Mouse (Mus musculus) heart, embryonic 11.5 days (tissue): ENCODE results near the gene Iqsec1. TPM values are rescaled to one million over a fixed set of nuclear protein-coding genes. Genes with fewer than 3 reads are reported as not detected.

Source experiments
- ATAC-seq: fragments of 200-750 bp; cut with Nextera tagmentation; replicated peaks from 2 replicates; pipeline ENCODE4 v1.8.0; 2017; ENCODE audit warnings: moderate library complexity; ENCODE audit not compliant: insufficient number of reproducible peaks, low FRiP score, low TSS enrichment
- H3K27ac ChIP-seq: fragments of 300-500 bp; sonication (generic); 2 replicates; pipeline ENCODE4 v1.5.1; 2014; ENCODE audit warnings: mild to moderate bottlenecking, low read depth, low read length
- H3K27me3 ChIP-seq: fragments of 300-500 bp; sonication (generic); 2 replicates; pipeline ENCODE4 v1.6.1; 2014; ENCODE audit warnings: mild to moderate bottlenecking, low read length, mixed read lengths; ENCODE audit not compliant: control insufficient read depth, insufficient read depth
- H3K36me3 ChIP-seq: fragments of 300-500 bp; sonication (generic); 2 replicates; pipeline ENCODE4 v1.6.1; 2014; ENCODE audit warnings: mild to moderate bottlenecking, low read length, moderate library complexity, mixed read lengths; ENCODE audit not compliant: control insufficient read depth, insufficient read depth
- H3K4me1 ChIP-seq: fragments of 300-500 bp; sonication (generic); 2 replicates; pipeline ENCODE4 v1.6.1; 2014; ENCODE audit warnings: low read length; ENCODE audit not compliant: control insufficient read depth, insufficient read depth
- H3K4me2 ChIP-seq: fragments of 300-500 bp; sonication (generic); 2 replicates; pipeline ENCODE4 v1.6.1; 2014; ENCODE audit warnings: mild to moderate bottlenecking, moderate library complexity
- H3K4me3 ChIP-seq: fragments of 300-500 bp; sonication (generic); 2 replicates; pipeline ENCODE4 v1.5.1; 2014; ENCODE audit warnings: low read depth, low read length
- H3K9ac ChIP-seq: fragments of 300-500 bp; sonication (generic); 2 replicates; pipeline ENCODE4 v1.6.1; 2014; ENCODE audit warnings: mild to moderate bottlenecking, low read depth, low read length, moderate library complexity
- H3K9me3 ChIP-seq: fragments of 300-500 bp; sonication (generic); replicated peaks from 2 replicates; pipeline ENCODE4 v1.6.1; 2016; ENCODE audit warnings: low read length; ENCODE audit not compliant: control insufficient read depth
- WGBS: fragments of 180-500 bp; shearing (Covaris S2); extraction: QIAGEN DNeasy Blood & Tissue Kit; methylation state at CpG from one replicate; pipeline ENCODE4 v1.1.7; 2014; ENCODE audit not compliant: insufficient replicate concordance; 5-methylcytosine and 5-hydroxymethylcytosine counted together
- polyA plus RNA-seq: library from polyadenylated mRNA; unstranded; fragments of >200 nt; fragmentation: Nextera tagmentation; extraction: Ambion mirVana; gene quantifications from 2 replicates; pipeline ENCODE4 v1.2.1, GENCODE M21; 2014

Gene Iqsec1
- polyA plus RNA-seq: 17.7 and 18.1 TPM in 2 replicates

GRCm38 (mm10) chr6:90988648-90989317 lies at the start of gene Iqsec1:
Iqsec1 (minus strand) TSS chr6:90988685.
- Histone ChIP-seq H3K4me2 (peak within 1 kb of the TSS; percentile 92), H3K27me3 (no peaks in the 10 kb centered on the region), H3K27ac (peak within 1 kb of the TSS; percentile 63), H3K4me1 (peaks cover 32% of the 10 kb centered on the region), H3K36me3 (no peaks in the 10 kb centered on the region), H3K9me3 (0 out of 2 replicates have a peak, but pooled peaks cover 2% of the 10 kb centered on the region), H3K4me3 (peak within 1 kb of the TSS; percentile 70), H3K9ac (peak within 1 kb of the TSS; percentile 78)
- WGBS: under 1% methylated on average over 39 of the region's 39 CpGs
- peak; percentile 89 for ATAC-seq

- H3K27me3 ChIP-seq: no peaks in the 10 kb centered on the region
- no peak overlapping the region for H3K9ac ChIP-seq
- 85% methylated on average over 5 of the region's 5 CpGs for WGBS
- no peak overlapping the region for H3K27ac ChIP-seq
- ATAC-seq: no peak
- no peak overlapping the region for H3K4me3 ChIP-seq
- H3K36me3 ChIP-seq: no peaks in the 10 kb centered on the region
- H3K4me1 ChIP-seq: no peaks in the 10 kb centered on the region
- H3K9me3 ChIP-seq: no peaks in the 10 kb centered on the region
- no peak overlapping the region for H3K4me2 ChIP-seq
Measured at GRCm38 (mm10) chr6:91028256-91028655, 39.8 kb upstream of the Iqsec1 start.

GRCm38 (mm10) chr6:91020810-91021209 lies 32.3 kb upstream of the Iqsec1 start:
- no peak overlapping the region for H3K4me2 ChIP-seq
- no peak overlapping the region for H3K27ac ChIP-seq
- 0 out of 2 replicates have a peak, but pooled peaks cover 2% of the 10 kb centered on the region for H3K36me3 ChIP-seq
- no peaks in the 10 kb centered on the region for H3K9me3 ChIP-seq
- ATAC-seq: no peak
- no peak overlapping the region for H3K9ac ChIP-seq
- H3K4me1 ChIP-seq: no peaks in the 10 kb centered on the region
- no peaks in the 10 kb centered on the region; the same call in 1 of the 2 replicates for H3K27me3 ChIP-seq
- no peak overlapping the region for H3K4me3 ChIP-seq
- 75% methylated on average over 7 of the region's 7 CpGs for WGBS

GRCm38 (mm10) chr6:91016600-91017230 lies 28.2 kb upstream of the Iqsec1 start:
- Histone ChIP-seq H3K4me1 (peaks cover 6% of the 10 kb centered on the region; the same call in 1 of the 2 replicates), H3K4me3 (no peak overlapping the region), H3K27me3 (no peaks in the 10 kb centered on the region; the same call in 1 of the 2 replicates), H3K36me3 (0 out of 2 replicates have a peak, but pooled peaks cover 2% of the 10 kb centered on the region), H3K9ac (no peak overlapping the region), H3K27ac (no peak overlapping the region), H3K4me2 (no peak overlapping the region), H3K9me3 (no peaks in the 10 kb centered on the region)
- no peak for ATAC-seq
- WGBS: 75% methylated on average over 7 of the region's 7 CpGs

GRCm38 (mm10) chr6:91014198-91014958 lies 25.9 kb upstream of the Iqsec1 start:
- Histone ChIP-seq H3K27me3 (no peaks in the 10 kb centered on the region; the same call in 1 of the 2 replicates), H3K27ac (no peak overlapping the region), H3K4me2 (no peak overlapping the region), H3K4me3 (no peak overlapping the region), H3K4me1 (peaks cover 6% of the 10 kb centered on the region; the same call in 1 of the 2 replicates), H3K36me3 (0 out of 2 replicates have a peak, but pooled peaks cover 2% of the 10 kb centered on the region), H3K9me3 (no peaks in the 10 kb centered on the region), H3K9ac (no peak overlapping the region)
- ATAC-seq: no peak
- WGBS: 69% methylated on average over 9 of the region's 9 CpGs

- Histone ChIP-seq H3K4me3 (no peak overlapping the region), H3K4me2 (no peak overlapping the region), H3K9me3 (no peaks in the 10 kb centered on the region), H3K27ac (no peak overlapping the region), H3K27me3 (no peaks in the 10 kb centered on the region; the same call in 1 of the 2 replicates), H3K36me3 (0 out of 2 replicates have a peak, but pooled peaks cover 2% of the 10 kb centered on the region), H3K4me1 (peaks cover 6% of the 10 kb centered on the region; the same call in 1 of the 2 replicates), H3K9ac (no peak overlapping the region)
- 48% methylated on average over 3 of the region's 3 CpGs for WGBS
- ATAC-seq: no peak
Measured at GRCm38 (mm10) chr6:91012458-91012857, 24.0 kb upstream of the Iqsec1 start.

GRCm38 (mm10) chr6:91011568-91011967 lies 23.1 kb upstream of the Iqsec1 start:
- no peak overlapping the region for H3K9ac ChIP-seq
- WGBS: 44% methylated on average over 4 of the region's 4 CpGs
- H3K36me3 ChIP-seq: no peaks in the 10 kb centered on the region
- H3K4me3 ChIP-seq: no peak overlapping the region
- peaks cover 6% of the 10 kb centered on the region; the same call in 1 of the 2 replicates for H3K4me1 ChIP-seq
- H3K9me3 ChIP-seq: no peaks in the 10 kb centered on the region
- no peak overlapping the region for H3K4me2 ChIP-seq
- H3K27ac ChIP-seq: no peak overlapping the region
- no peaks in the 10 kb centered on the region for H3K27me3 ChIP-seq
- ATAC-seq: no peak

- WGBS: 83% methylated on average over 3 of the region's 3 CpGs
- Histone ChIP-seq H3K4me1 (peaks cover 4% of the 10 kb centered on the region; the same call in 1 of the 2 replicates), H3K36me3 (no peaks in the 10 kb centered on the region), H3K9me3 (no peaks in the 10 kb centered on the region), H3K4me2 (no peak overlapping the region), H3K9ac (no peak overlapping the region), H3K27ac (no peak overlapping the region), H3K27me3 (no peaks in the 10 kb centered on the region), H3K4me3 (no peak overlapping the region)
- no peak for ATAC-seq
Measured at GRCm38 (mm10) chr6:91008284-91008830, 19.9 kb upstream of the Iqsec1 start.
